ENCODE assay signal across 9 mouse cellular contexts in genomic region chr11:32531871-32532764, GRCm38 (mm10). TPM values are rescaled to one million over a fixed set of nuclear protein-coding genes. Genes with fewer than 3 reads are reported as not detected.
DNase-seq lines count a peak whose midpoint lies in the region; ATAC-seq and TF ChIP-seq lines count a peak whose summit lies in the region.
"Had no signal": no experiment of that assay in that cellular context is flagged by ENCODE, and none has a peak within 500 bp of the region (broad histone marks: within the 10 kb centered on the region; RNA-seq: fewer than 3 reads in every experiment).

Gene Efcab9, minus strand, starts transcription at chr11:32532081.

- peaks cover 4% of the 10 kb centered on the region for H3K4me1 ChIP-seq in heart, adult 2 months (ENCODE audit: control insufficient read depth, insufficient read depth, low read length)
- H3K4me1 ChIP-seq in forebrain, embryonic 13.5 days: peaks cover 19% of the 10 kb centered on the region
- peaks cover 15 to 28% of the 10 kb centered on the region in 2 experiments for H3K4me1 ChIP-seq in liver, embryonic 14.5 days (replicated peaks; ENCODE audit: control insufficient read depth in 2 of 2, insufficient read depth in 2 of 2, low read length in 1 of 2)

- no peaks in the 10 kb centered on the region for H3K79me2 ChIP-seq in heart, adult 2 months (replicated peaks; ENCODE audit: control insufficient read depth, insufficient read depth, low read length)

- H3K36me3 ChIP-seq in heart, adult 2 months (ENCODE audit: control insufficient read depth, insufficient read depth, low read length): no peaks in the 10 kb centered on the region
- 0 out of 2 replicates have a peak, but pooled peaks cover 5% of the 10 kb centered on the region for H3K36me3 ChIP-seq in forebrain, embryonic 13.5 days (ENCODE audit: poor library complexity, severe bottlenecking)
- no peaks in the 10 kb centered on the region for H3K36me3 ChIP-seq in liver, embryonic 14.5 days (replicated peaks; ENCODE audit: control insufficient read depth, insufficient read depth, low read depth)

- peak within 1 kb of the TSS; percentile 94 for H3K4me2 ChIP-seq in forebrain, embryonic 13.5 days
- H3K4me2 ChIP-seq in liver, embryonic 14.5 days (ENCODE audit: low read depth): peak within 1 kb of the TSS; percentile 88

- 0 out of 2 replicates have a peak, but pooled peaks have one; percentile 4 for ATAC-seq in forebrain, embryonic 13.5 days
- ATAC-seq in liver, embryonic 14.5 days (ENCODE audit: insufficient read depth): peak; percentile 7; the same call in 1 of the 2 replicates

- peak within 1 kb of the TSS; percentile 74 for H3K4me3 ChIP-seq in heart, adult 2 months
- H3K4me3 ChIP-seq in forebrain, embryonic 13.5 days: peak within 1 kb of the TSS; percentile 68
- peak within 1 kb of the TSS; percentile 68 to 85 for H3K4me3 ChIP-seq in liver, embryonic 14.5 days (ENCODE audit: insufficient read depth in 1 of 2, low read depth in 2 of 2, low read length in 2 of 2)

- no peaks in the 10 kb centered on the region for H3K9me3 ChIP-seq in forebrain, embryonic 13.5 days (replicated peaks)
- no peaks in the 10 kb centered on the region for H3K9me3 ChIP-seq in liver, embryonic 14.5 days (ENCODE audit: control insufficient read depth, low read length)

- no peak for TF ChIP-seq CTCF in heart, adult 2 months (IDR thresholded peaks at IDR 0.05)
- TF ChIP-seq CTCF in liver, embryonic 14.5 days (IDR thresholded peaks at IDR 0.05; ENCODE audit: low read depth): no peak

- peak within 1 kb of the TSS; percentile 89 for H3K27ac ChIP-seq in heart, adult 2 months
- no peak within 1 kb of the TSS for H3K27ac ChIP-seq in forebrain, embryonic 13.5 days
- H3K27ac ChIP-seq in liver, embryonic 14.5 days: peak within 1 kb of the TSS; percentile 37

- TF ChIP-seq EP300 in heart, adult 2 months (IDR thresholded peaks at IDR 0.05; ENCODE audit: insufficient read depth, low read depth, low read length): no peak
- TF ChIP-seq EP300 in liver, embryonic 14.5 days (IDR thresholded peaks at IDR 0.05; ENCODE audit: low read depth): no peak

- peak within 1 kb of the TSS; percentile 81 for H3K9ac ChIP-seq in heart, adult 2 months (ENCODE audit: low read depth, low read length)
- peak within 1 kb of the TSS; percentile 73 for H3K9ac ChIP-seq in forebrain, embryonic 13.5 days
- H3K9ac ChIP-seq in liver, embryonic 14.5 days (replicated peaks): peak within 1 kb of the TSS; percentile 84

- no peak for TF ChIP-seq POLR2A in heart, adult 2 months (IDR thresholded peaks at IDR 0.05; ENCODE audit: insufficient read depth, low read depth, low read length)

- peak in 1 of 2 experiments; percentile 34 for DNase-seq in heart, adult 2 months
- DNase-seq in heart, postnatal 14 days: no peak
- peak; percentile 26 for DNase-seq in ES-CJ7 (ENCODE audit: low read depth, low spot score)
- DNase-seq in liver, embryonic 14.5 days (ENCODE audit: low read depth in 3 of 3, low spot score in 3 of 3): no peak
- no peak for DNase-seq in ovary, postnatal 14 days (ENCODE audit: low spot score)
- no peak for DNase-seq in layer of hippocampus, postnatal 10 days (ENCODE audit: low spot score in 2 of 2)
- no peak for DNase-seq in testis, postnatal 10 days (ENCODE audit: low spot score)

- H3K27me3 ChIP-seq in heart, adult 2 months (ENCODE audit: control insufficient read depth, insufficient read depth, low read length): no peaks in the 10 kb centered on the region
- peaks cover 36% of the 10 kb centered on the region for H3K27me3 ChIP-seq in forebrain, embryonic 13.5 days
- H3K27me3 ChIP-seq in liver, embryonic 14.5 days (ENCODE audit: control insufficient read depth, insufficient read depth, low read length): no peaks in the 10 kb centered on the region
- H3K27me3 ChIP-seq: Patski had no signal

- intact Hi-C loops in heart, adult 2 months (cut with DNase I): loop anchor here (2.0 to 5.0 kb wide), 2 partner anchors 77 to 175 kb away; partner anchors contain the start of gene Ubtd2
- intact Hi-C loops in heart, postnatal 14 days (cut with DNase I): loop anchor here (1.0 to 5.0 kb wide), 2 partner anchors 56 to 175 kb away; no protein-coding TSS in a partner anchor

- WGBS in heart, adult 2 months: 3% methylated on average over 33 of the region's 33 CpGs
- WGBS in forebrain, embryonic 13.5 days: 7% methylated on average over 33 of the region's 33 CpGs
- 5% methylated on average over 33 of the region's 33 CpGs for WGBS in liver, embryonic 14.5 days (ENCODE audit: insufficient replicate concordance)

RNA-seq across cellular contexts. Expression of gene Efcab9, which starts in this region (rescaled TPM):
- total RNA-seq in heart, adult 2 months (2021): not detected
- not detected in 2 replicates for polyA plus RNA-seq in heart, adult 2 months (2012; rRNA removed)
- total RNA-seq in heart, postnatal 14 days (2021): under 1 TPM; 0.57 to 0.68 TPM
- 0.27 and 0.33 TPM in 2 replicates for polyA plus RNA-seq in forebrain, embryonic 13.5 days (2015; fragmentation: Nextera tagmentation; extraction: Ambion mirVana)
- 0.18 and 0.26 TPM in 2 replicates for polyA plus RNA-seq in liver, embryonic 14.5 days (2012; rRNA removed)
- 0.19 and 0.22 TPM in 2 replicates for polyA plus RNA-seq in liver, embryonic 14.5 days (2014; fragmentation: Nextera tagmentation; extraction: Ambion mirVana)
- total RNA-seq in layer of hippocampus, postnatal 10 days (2021): 1 to 10 TPM in 1 of 2 experiments, under 1 TPM in 1; 0.89 to 1.2 TPM

Comparison
In these comparisons a context has a peak if more than half of its experiments do, and no peak if none do; other contexts are left out.
1. Peak in ATAC-seq, H3K4me3 ChIP-seq, H3K9ac ChIP-seq and H3K4me2 ChIP-seq in forebrain, embryonic 13.5 days; RNA of the gene not detected or under 1 TPM.
2. Peak in ATAC-seq, H3K4me3 ChIP-seq, H3K27ac ChIP-seq, H3K9ac ChIP-seq and H3K4me2 ChIP-seq in liver, embryonic 14.5 days; RNA of the gene not detected or under 1 TPM.